Mouse (Mus musculus): ENCODE measurements around the gene Azi2. TPM values are rescaled to one million over a fixed set of nuclear protein-coding genes. Genes with fewer than 3 reads are reported as not detected.

The Azi2 gene
- total RNA-seq, 1 experiment from 2014 or later = 69.5 TPM

DNA sequence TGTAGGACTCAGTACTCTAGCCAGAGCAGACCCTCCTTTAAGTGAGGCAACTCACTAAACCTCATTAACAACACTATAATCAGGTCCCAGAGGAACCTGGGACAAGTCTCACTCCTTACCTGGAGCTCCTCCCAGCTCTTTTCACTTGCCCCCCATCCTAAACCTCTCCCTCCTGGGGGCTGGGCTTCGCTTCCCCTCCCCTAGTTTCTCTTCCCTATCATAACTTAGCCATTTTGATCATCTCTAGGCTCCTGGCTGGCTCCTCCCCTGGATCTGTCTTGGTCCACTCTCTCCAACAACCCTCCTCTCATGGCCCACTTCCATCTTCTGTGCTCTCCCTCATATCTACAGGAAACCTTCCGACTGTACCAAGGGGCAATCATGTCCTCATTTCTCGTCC lies 31.0 kb downstream of the Azi2 start:
- no peak for ATAC-seq (replicated peaks in 1 of 2; ENCODE audit: insufficient read depth in 1 of 2, low FRiP score in 2 of 2, low TSS enrichment in 1 of 2, low read depth in 1 of 2, poor library complexity in 2 of 2, severe bottlenecking in 2 of 2)

DNA sequence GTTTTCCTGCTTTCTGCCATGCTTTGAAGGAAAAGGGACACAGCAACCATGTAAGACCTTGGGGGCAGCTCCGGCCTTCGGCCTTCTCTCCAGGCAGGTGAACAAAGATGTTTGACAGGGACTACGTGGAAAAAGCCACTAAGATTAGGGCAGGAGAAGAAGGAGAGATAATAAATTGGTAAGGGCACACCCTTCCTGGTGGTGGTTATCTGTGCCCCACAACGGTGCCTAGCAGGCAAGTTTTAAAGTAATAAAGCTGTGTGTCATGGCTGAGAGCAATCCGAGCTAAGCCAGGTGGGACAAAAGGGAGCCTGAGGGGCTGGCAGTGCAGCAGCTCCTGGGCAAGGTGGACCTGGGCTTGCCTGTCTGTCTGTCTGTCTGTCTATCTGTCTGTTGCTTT lies 31.8 kb downstream of the Azi2 start:
- no peak for ATAC-seq (replicated peaks in 1 of 2; ENCODE audit: insufficient read depth in 1 of 2, low FRiP score in 2 of 2, low TSS enrichment in 1 of 2, low read depth in 1 of 2, poor library complexity in 2 of 2, severe bottlenecking in 2 of 2)

DNA sequence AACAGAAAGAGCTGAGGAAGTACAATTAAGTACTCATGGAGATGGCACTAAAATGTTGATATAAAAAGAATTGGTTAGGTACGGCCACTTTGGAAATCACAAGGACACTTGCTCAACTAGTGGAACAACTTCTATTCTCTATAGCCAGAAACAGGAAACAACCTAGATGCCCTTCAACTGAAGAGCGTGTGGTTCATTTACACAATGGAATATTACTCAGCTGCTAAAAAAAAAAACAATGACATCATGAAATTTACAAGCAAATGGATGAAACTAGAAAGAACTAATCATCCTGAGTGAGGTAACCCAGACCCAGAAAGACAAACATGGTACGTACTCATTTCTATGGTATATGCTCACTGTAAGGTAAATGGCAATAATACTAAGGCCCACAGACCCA lies 33.1 kb downstream of the Azi2 start:
- ATAC-seq (replicated peaks in 1 of 2; ENCODE audit: insufficient read depth in 1 of 2, low FRiP score in 2 of 2, low TSS enrichment in 1 of 2, low read depth in 1 of 2, poor library complexity in 2 of 2, severe bottlenecking in 2 of 2) = no peak

DNA sequence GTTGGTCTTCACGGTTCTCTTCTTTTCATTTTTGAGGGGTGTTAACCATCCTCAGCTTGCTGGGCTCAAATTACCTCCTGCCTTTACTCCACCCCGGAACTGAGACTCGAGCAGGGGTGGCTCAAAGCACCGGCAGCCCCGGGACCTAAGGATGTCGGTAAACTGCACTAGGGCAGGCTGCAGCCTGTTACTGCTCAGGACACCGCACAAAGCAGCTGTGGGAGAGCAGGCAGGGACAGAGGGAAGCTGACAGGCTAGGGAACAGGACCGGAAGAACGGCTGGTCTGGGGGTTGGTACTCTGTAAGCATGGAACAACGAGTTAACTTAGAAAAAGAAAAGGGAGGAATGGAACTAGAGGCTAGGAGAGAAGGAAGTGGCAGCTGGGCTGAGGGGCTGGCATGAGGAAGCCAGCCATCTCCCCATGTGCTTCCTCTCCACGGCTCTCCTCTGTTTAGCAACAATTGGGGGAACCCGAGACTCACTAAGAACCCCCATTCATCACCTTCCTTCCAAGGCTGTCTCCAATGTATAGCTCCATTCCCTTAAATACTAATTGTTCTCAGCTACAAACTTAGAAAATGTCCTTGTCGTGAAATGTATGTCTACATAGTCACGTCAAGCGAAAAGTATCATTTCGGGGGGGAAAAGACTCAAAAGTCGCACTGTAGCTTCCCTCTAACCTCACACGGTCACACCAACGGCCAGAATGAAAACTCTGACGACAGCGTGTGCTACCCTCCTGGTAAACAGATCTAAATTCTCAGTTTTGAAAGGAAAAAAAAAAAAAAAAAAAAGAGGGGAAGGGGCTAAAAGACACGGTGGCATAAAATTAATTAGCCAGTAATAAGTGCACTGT lies 42.5 kb downstream of the Azi2 start:
- ATAC-seq (replicated peaks in 1 of 2; ENCODE audit: insufficient read depth in 1 of 2, low FRiP score in 2 of 2, low TSS enrichment in 1 of 2, low read depth in 1 of 2, poor library complexity in 2 of 2, severe bottlenecking in 2 of 2) = peak; percentile 85 to 90

DNA sequence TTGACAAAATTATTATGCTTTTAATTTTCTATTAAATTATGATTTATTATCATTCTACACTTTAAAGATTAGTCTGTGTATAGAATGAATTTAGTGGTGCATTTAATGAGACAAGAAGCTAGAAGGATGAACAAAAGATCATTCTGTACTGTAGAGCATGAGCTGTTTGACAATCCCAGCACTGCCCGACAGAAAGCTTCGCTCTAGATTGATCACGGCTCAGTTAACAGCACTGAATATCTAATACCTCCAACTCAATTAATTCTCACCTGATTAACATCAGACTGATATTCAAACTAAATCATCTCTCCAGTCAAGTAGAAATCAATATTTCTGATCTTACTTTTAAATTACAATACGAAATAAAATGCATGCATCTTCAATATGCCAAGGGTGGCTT lies 43.5 kb downstream of the Azi2 start:
- no peak for ATAC-seq (replicated peaks in 1 of 2; ENCODE audit: insufficient read depth in 1 of 2, low FRiP score in 2 of 2, low TSS enrichment in 1 of 2, low read depth in 1 of 2, poor library complexity in 2 of 2, severe bottlenecking in 2 of 2)

DNA sequence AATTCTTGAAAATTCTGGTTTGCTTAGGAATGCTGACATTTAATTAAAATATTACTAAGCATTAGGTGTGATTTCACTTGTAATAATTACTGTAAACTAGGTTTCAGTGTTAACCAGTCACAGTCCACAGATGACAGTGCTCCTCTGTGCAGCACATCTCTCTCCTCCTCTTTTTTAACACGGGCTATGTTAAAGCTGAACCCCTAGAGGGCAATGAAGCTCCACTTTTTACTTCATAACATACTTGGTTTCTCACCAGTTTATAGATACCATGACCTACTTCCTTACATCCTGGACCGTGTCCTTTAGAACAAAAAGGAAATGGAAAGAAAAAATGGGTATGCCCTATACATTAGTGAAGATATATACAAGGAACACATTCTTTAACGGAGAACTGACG lies 59.1 kb downstream of the Azi2 start:
- peak; percentile 53 to 60; a peak in 2 of 4 replicates for ATAC-seq (replicated peaks in 1 of 2; ENCODE audit: insufficient read depth in 1 of 2, low FRiP score in 2 of 2, low TSS enrichment in 1 of 2, low read depth in 1 of 2, poor library complexity in 2 of 2, severe bottlenecking in 2 of 2)

DNA sequence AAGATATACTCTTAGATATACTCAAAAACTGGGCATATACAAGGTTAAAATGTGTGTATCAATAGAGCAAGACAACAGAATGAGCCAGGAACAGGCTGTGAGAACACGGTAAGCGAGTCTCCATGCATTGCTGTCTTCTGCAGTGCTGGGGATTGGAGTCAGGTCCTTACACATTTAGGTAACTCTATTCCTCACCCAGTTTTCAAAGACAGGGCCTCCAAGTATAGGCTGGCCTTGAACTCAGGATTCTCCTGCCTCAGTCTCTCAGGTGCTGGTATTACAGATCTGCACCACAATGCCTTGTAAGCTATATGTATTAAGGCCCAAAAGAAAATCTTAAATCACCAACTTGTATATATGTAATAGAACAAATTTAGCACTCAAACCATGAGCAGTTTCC lies 60.2 kb downstream of the Azi2 start:
- no peak for ATAC-seq (replicated peaks in 1 of 2; ENCODE audit: insufficient read depth in 1 of 2, low FRiP score in 2 of 2, low TSS enrichment in 1 of 2, low read depth in 1 of 2, poor library complexity in 2 of 2, severe bottlenecking in 2 of 2)

DNA sequence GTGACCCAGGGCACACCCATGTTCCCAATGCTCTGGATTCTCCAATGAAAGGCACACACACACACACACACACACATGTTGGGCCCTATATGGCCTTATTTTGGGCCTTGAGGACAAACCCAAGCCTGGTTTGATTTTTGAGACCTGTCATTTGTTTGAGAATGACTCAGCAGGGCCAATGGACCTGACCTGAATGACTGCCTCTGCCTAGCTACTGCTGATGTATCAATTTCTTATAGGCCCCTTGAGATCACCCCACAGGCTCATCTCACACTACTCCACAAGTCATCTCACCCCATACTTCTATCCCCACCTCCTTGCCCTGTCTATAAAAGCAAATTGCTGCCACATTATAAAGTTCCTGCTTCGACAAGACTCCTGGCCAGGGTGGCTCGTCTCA lies 61.5 kb downstream of the Azi2 start:
- no peak for ATAC-seq (replicated peaks in 1 of 2; ENCODE audit: insufficient read depth in 1 of 2, low FRiP score in 2 of 2, low TSS enrichment in 1 of 2, low read depth in 1 of 2, poor library complexity in 2 of 2, severe bottlenecking in 2 of 2)

DNA sequence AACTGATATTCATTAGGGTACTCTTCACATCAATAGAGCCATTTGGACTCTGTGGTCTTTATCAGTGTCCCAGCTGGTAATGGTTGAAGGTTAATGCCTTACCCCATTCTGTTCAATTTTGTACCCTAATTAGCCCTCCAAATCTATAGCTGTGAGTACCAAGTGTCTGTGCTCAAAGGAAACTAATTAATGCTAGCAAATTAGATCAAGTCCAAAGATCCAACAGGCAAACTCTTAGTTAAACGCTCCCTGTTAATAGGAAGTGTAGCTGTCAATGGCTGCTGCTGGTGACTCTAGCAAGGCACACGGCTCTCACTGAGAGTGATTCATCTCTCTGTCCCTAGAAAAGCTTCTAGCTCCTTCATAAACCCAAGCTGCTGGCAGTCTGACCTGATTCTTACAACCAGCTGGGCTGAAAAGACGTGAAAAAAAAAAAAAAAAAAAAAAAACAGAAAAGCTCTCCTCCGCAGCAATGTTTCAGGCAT lies 68.3 kb downstream of the Azi2 start:
- no peak for ATAC-seq (replicated peaks in 1 of 2; ENCODE audit: insufficient read depth in 1 of 2, low FRiP score in 2 of 2, low TSS enrichment in 1 of 2, low read depth in 1 of 2, poor library complexity in 2 of 2, severe bottlenecking in 2 of 2)

DNA sequence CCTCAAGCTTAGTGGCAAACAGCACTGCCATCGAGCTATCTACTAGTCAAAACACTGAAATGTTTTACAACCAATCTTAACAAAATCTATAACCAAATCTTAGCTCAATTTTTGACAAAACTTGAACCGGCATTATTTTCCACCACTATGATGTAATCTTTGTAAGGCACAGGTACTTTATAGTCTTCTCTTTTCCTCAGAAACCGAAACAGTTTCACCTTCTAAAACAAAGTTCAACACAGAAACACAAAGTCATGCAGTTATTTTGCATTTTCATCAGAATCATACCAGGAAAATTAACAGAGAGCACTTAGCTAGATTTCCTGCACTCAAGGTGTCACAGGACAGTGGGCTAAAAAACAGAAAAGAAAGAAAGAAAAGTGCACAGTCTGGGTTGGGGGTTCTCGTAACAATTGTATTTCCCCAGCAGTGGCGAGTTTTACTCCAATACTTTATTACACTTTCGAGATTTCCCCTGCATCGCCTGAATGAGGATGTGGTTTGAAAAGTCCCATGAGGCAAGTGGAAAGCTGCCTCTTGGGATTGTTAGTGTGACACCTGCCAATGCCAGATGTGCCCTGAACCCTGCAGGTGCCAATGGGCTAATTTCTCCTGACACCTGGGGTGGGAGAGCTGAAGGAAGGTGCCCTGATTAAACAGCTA lies 69.5 kb downstream of the Azi2 start:
- peak in 1 of 2 experiments; percentile 17; a peak in 1 of 4 replicates for ATAC-seq (replicated peaks in 1 of 2; ENCODE audit: insufficient read depth in 1 of 2, low FRiP score in 2 of 2, low TSS enrichment in 1 of 2, low read depth in 1 of 2, poor library complexity in 2 of 2, severe bottlenecking in 2 of 2)

DNA sequence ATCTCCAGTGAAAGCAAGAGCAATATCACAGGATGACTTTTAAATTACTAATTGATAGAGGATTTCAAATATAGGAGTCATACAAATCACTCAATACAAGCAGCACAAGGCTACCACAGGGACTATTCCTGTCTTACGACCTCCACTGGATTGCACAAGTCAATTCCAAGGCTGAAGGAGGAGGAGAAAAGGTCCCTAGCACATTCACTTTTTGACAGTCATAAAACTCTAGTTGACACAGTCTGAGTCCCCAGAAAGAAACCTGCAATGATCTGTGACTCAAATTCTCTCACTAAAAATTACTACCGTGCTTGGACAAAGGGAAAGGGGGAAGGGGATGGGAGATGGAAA lies 70.0 kb downstream of the Azi2 start:
- ATAC-seq (replicated peaks in 1 of 2; ENCODE audit: insufficient read depth in 1 of 2, low FRiP score in 2 of 2, low TSS enrichment in 1 of 2, low read depth in 1 of 2, poor library complexity in 2 of 2, severe bottlenecking in 2 of 2) = no peak

Other genes with a start within 250 kb of the Azi2 start
- 52.2 and 61.8 TPM in 2 replicates for gene Cmc1, start 109.7 kb downstream of the Azi2 start, total RNA-seq (2017)